Mouse (Mus musculus): ENCODE measurements around the gene Cyp20a1.
A peak's percentile ranks its signal among the peaks of the same experiment; 100 is the strongest.

The Cyp20a1 gene

GRCm38 (mm10) chr1:60342808-60343629 lies at the start of gene Cyp20a1:
Cyp20a1 (plus strand) TSS chr1:60343323.
- DNase-seq (ENCODE audit: low spot score), result peak; percentile 91

- no peak for DNase-seq (ENCODE audit: low spot score)
These were observed 49.2 kb upstream of the Cyp20a1 start for GRCm38 (mm10) chr1:60293921-60294320.

GRCm38 (mm10) chr1:60343630-60344455 lies 720 bp downstream of the Cyp20a1 start:
- peak; percentile 39 for DNase-seq (ENCODE audit: low spot score)

GRCm38 (mm10) chr1:60344670-60345069 lies 1.5 kb downstream of the Cyp20a1 start:
- DNase-seq (ENCODE audit: low spot score), result no peak

- no peak for DNase-seq (ENCODE audit: low spot score)
These were observed 2.6 kb downstream of the Cyp20a1 start for GRCm38 (mm10) chr1:60345712-60346111.

- no peak for DNase-seq (ENCODE audit: low spot score)
These were observed 9.7 kb downstream of the Cyp20a1 start for GRCm38 (mm10) chr1:60352786-60353185.

- no peak for DNase-seq (ENCODE audit: low spot score)
These were observed 18.5 kb downstream of the Cyp20a1 start for GRCm38 (mm10) chr1:60361626-60362025.

- no peak for DNase-seq (ENCODE audit: low spot score)
These were observed 33.4 kb downstream of the Cyp20a1 start for GRCm38 (mm10) chr1:60376556-60376955.

- DNase-seq (ENCODE audit: low spot score), result no peak
These were observed 38.8 kb downstream of the Cyp20a1 start for GRCm38 (mm10) chr1:60381910-60382309.

GRCm38 (mm10) chr1:60404848-60405247 lies 61.7 kb downstream of the Cyp20a1 start:
- peak; percentile 18 for DNase-seq (ENCODE audit: low spot score)

- peak; percentile 22 for DNase-seq (ENCODE audit: low spot score)
These were observed 65.5 kb downstream of the Cyp20a1 start for GRCm38 (mm10) chr1:60408501-60409167.

GRCm38 (mm10) chr1:60409168-60409828 lies 66.2 kb downstream of the Cyp20a1 start, which contains the start of gene Abi2:
Abi2 (plus strand) TSS chr1:60409619.
- DNase-seq (ENCODE audit: low spot score), result peak; percentile 97

- peak; percentile 55 for DNase-seq (ENCODE audit: low spot score)
These were observed 67.0 kb downstream of the Cyp20a1 start for GRCm38 (mm10) chr1:60409928-60410817.

GRCm38 (mm10) chr1:60416724-60417123 lies 73.6 kb downstream of the Cyp20a1 start:
- no peak for DNase-seq (ENCODE audit: low spot score)

- no peak for DNase-seq (ENCODE audit: low spot score)
These were observed 80.8 kb downstream of the Cyp20a1 start for GRCm38 (mm10) chr1:60423882-60424281.

GRCm38 (mm10) chr1:60428341-60428740 lies 85.2 kb downstream of the Cyp20a1 start:
- no peak for DNase-seq (ENCODE audit: low spot score)

- peak; percentile 24 for DNase-seq (ENCODE audit: low spot score)
These were observed 85.8 kb downstream of the Cyp20a1 start for GRCm38 (mm10) chr1:60428932-60429331.

GRCm38 (mm10) chr1:60431531-60431930 lies 88.4 kb downstream of the Cyp20a1 start:
- no peak for DNase-seq (ENCODE audit: low spot score)

- no peak for DNase-seq (ENCODE audit: low spot score)
These were observed 89.4 kb downstream of the Cyp20a1 start for GRCm38 (mm10) chr1:60432497-60432896.
